Mouse (Mus musculus) hematopoietic stem cell, adult 5-6 weeks (primary cell): ENCODE data around the gene D17Wsu92e. TPM values are rescaled to one million over a fixed set of nuclear protein-coding genes. Genes with fewer than 3 reads are reported as not detected.

ENCODE experiments used
- ATAC-seq, 2 experiments: fragments of 125-278 bp in 1 of 2; replicated peaks in 1 of 2; 2 replicates each; pipeline ENCODE4 v1.8.0; 2016 to 2017; ENCODE audit warnings: inconsistent platforms in 2 of 2, mild to moderate bottlenecking in 2 of 2, moderate number of reproducible peaks in 2 of 2, low read depth in 1 of 2, moderate TSS enrichment in 1 of 2; ENCODE audit not compliant: low FRiP score in 2 of 2, poor library complexity in 2 of 2, severe bottlenecking in 2 of 2, insufficient read depth in 1 of 2, low TSS enrichment in 1 of 2
- total RNA-seq: library from RNA; stranded (forward); fragments of 172-1452, 232-1000 nt; gene quantifications from 2 replicates; pipeline ENCODE4 v1.2.3, GENCODE M21; 2017

Gene D17Wsu92e
- total RNA-seq, 1 experiment from 2014 or later: 68.7 TPM

- ATAC-seq: peak; percentile 75 to 78
Measured at GRCm38 (mm10) chr17:27799771-27800584, 20.5 kb downstream of the D17Wsu92e start.

- no peak; a peak in 1 of 4 replicates for ATAC-seq
Measured at GRCm38 (mm10) chr17:27797341-27797872, 23.0 kb downstream of the D17Wsu92e start.

GRCm38 (mm10) chr17:27796780-27797179, 23.7 kb downstream of the D17Wsu92e start:
- ATAC-seq: no peak

- ATAC-seq: no peak
Measured at GRCm38 (mm10) chr17:27793144-27793543, 27.3 kb downstream of the D17Wsu92e start.

GRCm38 (mm10) chr17:27792516-27792915, 27.9 kb downstream of the D17Wsu92e start:
- ATAC-seq: 0 out of 4 replicates have a peak, but pooled peaks of 1 of the 2 experiments have one; percentile 36

GRCm38 (mm10) chr17:27791556-27791955, 28.9 kb downstream of the D17Wsu92e start:
- ATAC-seq: no peak

- no peak for ATAC-seq
Measured at GRCm38 (mm10) chr17:27790976-27791375, 29.5 kb downstream of the D17Wsu92e start.

- ATAC-seq: peak in 1 of 2 experiments; percentile 53; a peak in 2 of 4 replicates
Measured at GRCm38 (mm10) chr17:27790015-27790414, 30.4 kb downstream of the D17Wsu92e start.

- no peak for ATAC-seq
Measured at GRCm38 (mm10) chr17:27788456-27789172, 31.8 kb downstream of the D17Wsu92e start.

GRCm38 (mm10) chr17:27783567-27783966, 36.9 kb downstream of the D17Wsu92e start:
- no peak for ATAC-seq

- no peak for ATAC-seq
Measured at GRCm38 (mm10) chr17:27781059-27781687, 39.3 kb downstream of the D17Wsu92e start.

- ATAC-seq: peak; percentile 74 to 83
Measured at GRCm38 (mm10) chr17:27779755-27780154, 40.7 kb downstream of the D17Wsu92e start.

- ATAC-seq: peak; percentile 27 to 39; a peak in 2 of 4 replicates
Measured at GRCm38 (mm10) chr17:27778671-27779355, 41.6 kb downstream of the D17Wsu92e start.

GRCm38 (mm10) chr17:27777823-27778222, 42.6 kb downstream of the D17Wsu92e start:
- peak in 1 of 2 experiments; percentile 23; a peak in 1 of 4 replicates for ATAC-seq

- ATAC-seq: no peak
Measured at GRCm38 (mm10) chr17:27774198-27774597, 46.2 kb downstream of the D17Wsu92e start.

- no peak for ATAC-seq
Measured at GRCm38 (mm10) chr17:27771616-27772015, 48.8 kb downstream of the D17Wsu92e start.
